Mouse (Mus musculus) kidney, postnatal 0 days (tissue): ENCODE data around the gene Vti1a. TPM values are rescaled to one million over a fixed set of nuclear protein-coding genes. Genes with fewer than 3 reads are reported as not detected.

ENCODE experiments used
- ATAC-seq: fragments of 200-750 bp; cut with Nextera tagmentation; replicated peaks from 2 replicates; pipeline ENCODE4 v1.8.0; 2017; ENCODE audit warnings: low read depth, moderate number of reproducible peaks, moderate TSS enrichment, moderate library complexity; ENCODE audit not compliant: low FRiP score
- DNase-seq: peaks from one replicate; pipeline ENCODE4 v3.0.0-alpha.2; 2016; ENCODE audit warnings: low spot score
- H3K27ac ChIP-seq: fragments of 300-500 bp; sonication (generic); 2 replicates; pipeline ENCODE4 v1.5.1; 2014; ENCODE audit warnings: mild to moderate bottlenecking
- H3K27me3 ChIP-seq: fragments of 300-500 bp; sonication (generic); 2 replicates; pipeline ENCODE4 v1.6.1; 2014; ENCODE audit warnings: low read length, mixed read lengths; ENCODE audit not compliant: insufficient read depth
- H3K36me3 ChIP-seq: fragments of 300-500 bp; sonication (generic); 2 replicates; pipeline ENCODE4 v1.6.1; 2014; ENCODE audit warnings: low read length, mixed read lengths; ENCODE audit not compliant: insufficient read depth
- H3K4me1 ChIP-seq: fragments of 300-500 bp; sonication (generic); replicated peaks from 2 replicates; pipeline ENCODE4 v1.6.1; 2014; ENCODE audit warnings: antibody characterized with exemption, low read length, mixed read lengths; ENCODE audit not compliant: insufficient read depth
- H3K4me2 ChIP-seq: fragments of 300-500 bp; sonication (generic); 2 replicates; pipeline ENCODE4 v1.6.1; 2014; ENCODE audit warnings: mild to moderate bottlenecking, low read length, moderate library complexity, mixed read lengths
- H3K4me3 ChIP-seq: fragments of 300-500 bp; sonication (generic); replicated peaks from 2 replicates; pipeline ENCODE4 v1.5.1; 2014; ENCODE audit warnings: low read depth, low read length
- H3K9ac ChIP-seq: fragments of 300-500 bp; sonication (generic); 2 replicates; pipeline ENCODE4 v1.6.1; 2014; ENCODE audit warnings: low read depth, low read length
- H3K9me3 ChIP-seq: fragments of 300-500 bp; sonication (generic); replicated peaks from 2 replicates; pipeline ENCODE4 v1.6.1; 2016; ENCODE audit warnings: low read length, inconsistent platforms, mixed read lengths
- CTCF ChIP-seq: IDR thresholded peaks from 2 replicates; pipeline ENCODE4 v1.5.1; 2016; ENCODE audit warnings: antibody characterized with exemption, low read depth, mild to moderate bottlenecking, moderate library complexity
- WGBS: fragments of 180-500 bp; shearing (Covaris S2); extraction: QIAGEN DNeasy Blood & Tissue Kit; methylation state at CpG from one replicate; pipeline ENCODE4 v1.1.7; 2014; 5-methylcytosine and 5-hydroxymethylcytosine counted together
- polyA plus RNA-seq: library from polyadenylated mRNA; unstranded; fragments of >200 nt; fragmentation: Nextera tagmentation; extraction: Ambion mirVana; gene quantifications from 2 replicates; pipeline ENCODE4 v1.2.1, GENCODE M21; 2015

Vti1a gene
- polyA plus RNA-seq, 1 experiment from 2014 or later: 22.4 TPM

- H3K9ac ChIP-seq: no peak overlapping the region
- WGBS: 77% methylated on average over 11 of the region's 11 CpGs
- no peaks in the 10 kb centered on the region for H3K27me3 ChIP-seq
- H3K9me3 ChIP-seq: no peaks in the 10 kb centered on the region
- no peak for DNase-seq
- TF ChIP-seq CTCF: no peak
- no peak for ATAC-seq
- H3K4me2 ChIP-seq: no peak overlapping the region
- H3K4me3 ChIP-seq: no peak overlapping the region
- H3K27ac ChIP-seq: no peak overlapping the region
- H3K4me1 ChIP-seq: no peaks in the 10 kb centered on the region
- H3K36me3 ChIP-seq: no peaks in the 10 kb centered on the region
Observed at GRCm38 (mm10) chr19:55401638-55402037, 85.5 kb downstream of the Vti1a start.

GRCm38 (mm10) chr19:55408486-55408885, 92.4 kb downstream of the Vti1a start:
- 63% methylated on average over 6 of the region's 6 CpGs for whole genome bisulfite sequencing
- Histone ChIP-seq H3K27me3 (no peaks in the 10 kb centered on the region), H3K4me3 (no peak overlapping the region), H3K9me3 (no peaks in the 10 kb centered on the region), H3K4me2 (no peak overlapping the region), H3K4me1 (no peaks in the 10 kb centered on the region), H3K36me3 (no peaks in the 10 kb centered on the region), H3K9ac (no peak overlapping the region), H3K27ac (no peak overlapping the region)
- TF ChIP-seq CTCF: no peak
- DNase-seq (no peak), ATAC-seq (no peak)

- ATAC-seq (no peak), DNase-seq (no peak)
- Histone ChIP-seq H3K27me3 (no peaks in the 10 kb centered on the region), H3K4me3 (no peak overlapping the region), H3K4me1 (no peaks in the 10 kb centered on the region), H3K9ac (no peak overlapping the region), H3K27ac (no peak overlapping the region), H3K36me3 (no peaks in the 10 kb centered on the region), H3K4me2 (no peak overlapping the region), H3K9me3 (no peaks in the 10 kb centered on the region)
- TF ChIP-seq CTCF: no peak
- WGBS: 91% methylated on average over 11 of the region's 11 CpGs
Observed at GRCm38 (mm10) chr19:55411415-55411814, 95.3 kb downstream of the Vti1a start.

GRCm38 (mm10) chr19:55411894-55412293, 95.8 kb downstream of the Vti1a start:
- H3K4me3 ChIP-seq: no peak overlapping the region
- no peaks in the 10 kb centered on the region for H3K27me3 ChIP-seq
- H3K36me3 ChIP-seq: no peaks in the 10 kb centered on the region
- no peaks in the 10 kb centered on the region for H3K9me3 ChIP-seq
- no peak for TF ChIP-seq CTCF
- H3K4me2 ChIP-seq: no peak overlapping the region
- ATAC-seq (no peak), DNase-seq (peak; percentile 52)
- 41% methylated on average over 2 of the region's 2 CpGs for WGBS
- H3K4me1 ChIP-seq: no peaks in the 10 kb centered on the region
- H3K9ac ChIP-seq: no peak overlapping the region
- no peak overlapping the region for H3K27ac ChIP-seq

GRCm38 (mm10) chr19:55414050-55414449, 98.0 kb downstream of the Vti1a start:
- WGBS: 34% methylated on average over 8 of the region's 8 CpGs
- DNase-seq (peak; percentile 87), ATAC-seq (no peak)
- Histone ChIP-seq H3K4me2 (no peak overlapping the region), H3K36me3 (no peaks in the 10 kb centered on the region), H3K27ac (no peak overlapping the region), H3K9ac (no peak overlapping the region), H3K9me3 (no peaks in the 10 kb centered on the region), H3K4me3 (no peak overlapping the region), H3K4me1 (no peaks in the 10 kb centered on the region), H3K27me3 (no peaks in the 10 kb centered on the region)
- TF ChIP-seq CTCF: peak; percentile 82

- H3K4me3 ChIP-seq: no peak overlapping the region
- no peak overlapping the region for H3K9ac ChIP-seq
- H3K4me1 ChIP-seq: no peaks in the 10 kb centered on the region
- no peak overlapping the region for H3K27ac ChIP-seq
- no peaks in the 10 kb centered on the region for H3K36me3 ChIP-seq
- no peak overlapping the region for H3K4me2 ChIP-seq
- no peak for TF ChIP-seq CTCF
- ATAC-seq: no peak
- no peak for DNase-seq
- H3K9me3 ChIP-seq: no peaks in the 10 kb centered on the region
- 55% methylated on average over 3 of the region's 3 CpGs for WGBS
- H3K27me3 ChIP-seq: no peaks in the 10 kb centered on the region
Observed at GRCm38 (mm10) chr19:55418756-55419155, 102.7 kb downstream of the Vti1a start.

- DNase-seq: no peak
- no peak for ATAC-seq
- 78% methylated on average over 3 of the region's 3 CpGs for WGBS
- Histone ChIP-seq H3K27me3 (no peaks in the 10 kb centered on the region), H3K4me2 (no peak overlapping the region), H3K9me3 (no peaks in the 10 kb centered on the region), H3K27ac (no peak overlapping the region), H3K4me3 (no peak overlapping the region), H3K36me3 (no peaks in the 10 kb centered on the region), H3K4me1 (no peaks in the 10 kb centered on the region), H3K9ac (no peak overlapping the region)
- TF ChIP-seq CTCF: no peak
Observed at GRCm38 (mm10) chr19:55419961-55420360, 103.9 kb downstream of the Vti1a start.
